Mouse (Mus musculus) ES-Bruce4 (cell line): Measurements from ENCODE around the gene Cela3b.

Experiments used
- CTCF ChIP-seq: IDR thresholded peaks from one replicate; pipeline ENCODE4 v1.8.1; 2011; ENCODE audit warnings: low read depth, low read length
- POLR2A ChIP-seq: IDR thresholded peaks from one replicate; pipeline ENCODE4 v1.8.1; 2011; ENCODE audit warnings: low read length; ENCODE audit not compliant: insufficient read depth

- no peak for TF ChIP-seq CTCF
- no peak for TF ChIP-seq POLR2A
Measured at GRCm38 (mm10) chr4:137405571-137405970, 24.8 kb downstream of the Cela3b start.
